Mouse (Mus musculus) ES-E14 (cell line): Measurements from ENCODE around the gene Tarsl2. TPM values are rescaled to one million over a fixed set of nuclear protein-coding genes. Genes with fewer than 3 reads are reported as not detected.

ENCODE experiments used
- DNase-seq: peaks from one replicate; pipeline ENCODE4 v3.0.0-alpha.2; 2013; ENCODE audit warnings: low read depth, low spot score
- H3K27ac ChIP-seq: 2 replicates; pipeline ENCODE4 v1.5.1; 2012; ENCODE audit warnings: low read depth, mild to moderate bottlenecking, low read length, moderate library complexity, mixed read lengths; ENCODE audit not compliant: poor library complexity, insufficient read depth, severe bottlenecking
- H3K36me3 ChIP-seq: 2 replicates; pipeline ENCODE4 v1.6.1; 2012; ENCODE audit warnings: mild to moderate bottlenecking, low read length, moderate library complexity, mixed read lengths; ENCODE audit not compliant: control insufficient read depth, poor library complexity, insufficient read depth, severe bottlenecking
- H3K4me1 ChIP-seq, 2 experiments: fragments of 150-350 bp in 1 of 2; sonication (generic) in 1 of 2; 2 replicates each; pipeline ENCODE4 v1.6.1; 2012; ENCODE audit warnings: low read length in 2 of 2, mild to moderate bottlenecking in 1 of 2, mixed read lengths in 1 of 2; ENCODE audit not compliant: control insufficient read depth in 2 of 2, insufficient read depth in 2 of 2, poor library complexity in 1 of 2
- H3K4me3 ChIP-seq, 2 experiments: fragments of 150-350 bp in 1 of 2; sonication (generic) in 1 of 2; 2 replicates each; pipeline ENCODE4 v1.5.1; 2012; ENCODE audit warnings: low read length in 2 of 2, low read depth in 1 of 2, mild to moderate bottlenecking in 1 of 2, mixed read lengths in 1 of 2; ENCODE audit not compliant: insufficient read depth in 1 of 2, poor library complexity in 1 of 2, severe bottlenecking in 1 of 2
- H3K9ac ChIP-seq: 2 replicates; pipeline ENCODE4 v1.6.1; 2012; ENCODE audit warnings: low read depth, mild to moderate bottlenecking, low read length, mixed read lengths; ENCODE audit not compliant: poor library complexity, insufficient read depth, severe bottlenecking
- H3K9me3 ChIP-seq: fragments of 150-350 bp; sonication (generic); 2 replicates; pipeline ENCODE4 v1.6.1; 2012; ENCODE audit warnings: low read depth, mild to moderate bottlenecking, low read length; ENCODE audit not compliant: control insufficient read depth, insufficient read depth
- CHD2 ChIP-seq: IDR thresholded peaks from 2 replicates; pipeline ENCODE4 v1.6.1; 2014; ENCODE audit warnings: mild to moderate bottlenecking, low read depth, low read length, inconsistent platforms
- HCFC1 ChIP-seq: IDR thresholded peaks from 2 replicates; pipeline ENCODE4 v1.6.1; 2012; ENCODE audit warnings: low read length, inconsistent platforms, borderline replicate concordance; ENCODE audit not compliant: insufficient read depth
- MAFK ChIP-seq: IDR thresholded peaks from 2 replicates; pipeline ENCODE4 v1.6.1; 2014; ENCODE audit warnings: mild to moderate bottlenecking, low read depth, low read length, inconsistent platforms; ENCODE audit not compliant: insufficient read depth
- ZC3H11A ChIP-seq: IDR thresholded peaks from 2 replicates; pipeline ENCODE4 v1.6.1; 2012; ENCODE audit warnings: low read depth, mild to moderate bottlenecking, inconsistent platforms, low read length, borderline replicate concordance
- ZNF384 ChIP-seq: IDR thresholded peaks from 2 replicates; pipeline ENCODE4 v1.6.1; 2012; ENCODE audit warnings: low read depth, low read length, inconsistent platforms
- in situ Hi-C, 2 experiments: fragments of 600-800 bp; cut with MboI; formaldehyde crosslinking; loops; one replicate each; pipeline ENCODE4 v1.15.1; 2025; ENCODE audit warnings: low sequenced_read_pairs in 2 of 2, inconsistent platforms in 1 of 2; ENCODE audit not compliant: unreplicated experiment in 2 of 2
- total RNA-seq: library from RNA; depleted of rRNA; stranded (reverse); fragments of 300-350 nt; gene quantifications from 2 replicates; pipeline ENCODE4 v1.2.3, GENCODE M21; 2012

Tarsl2 gene
- total RNA-seq, 1 experiment: 3.2 TPM

DNA sequence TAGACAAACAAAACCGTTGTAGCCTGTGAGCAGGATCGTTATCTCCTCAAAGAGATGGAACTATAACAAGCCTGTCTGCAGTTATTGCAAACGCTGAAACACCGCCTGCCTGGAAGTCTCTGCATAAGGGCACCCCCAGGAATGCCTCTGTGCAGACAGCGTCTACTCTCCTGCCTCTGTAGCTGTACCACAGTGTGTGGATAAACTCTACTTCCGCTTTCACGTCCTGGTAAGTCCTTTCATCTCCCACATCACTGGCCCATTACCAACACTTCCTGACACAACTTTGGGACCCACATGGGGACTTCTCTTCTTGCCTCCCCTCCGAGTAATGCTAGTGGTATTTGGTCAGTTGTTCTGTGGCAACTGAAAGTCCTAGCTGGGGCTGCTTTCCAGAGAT is 34.0 kb upstream of the Tarsl2 start:
- H3K27ac ChIP-seq: no peak overlapping the region
- in situ Hi-C loops: no loop called here
- no peaks in the 10 kb centered on the region for H3K36me3 ChIP-seq
- H3K9me3 ChIP-seq: no peaks in the 10 kb centered on the region
- no peak overlapping the region for H3K9ac ChIP-seq
- TF ChIP-seq HCFC1: no peak
- no peak for TF ChIP-seq ZNF384
- TF ChIP-seq ZC3H11A: no peak
- no peak for TF ChIP-seq MAFK
- TF ChIP-seq CHD2: no peak
- no peak overlapping the region for H3K4me3 ChIP-seq
- no peak for DNase-seq
- H3K4me1 ChIP-seq: no peaks in the 10 kb centered on the region

GRCm38 (mm10) chr7:65611298-65611697 is 33.4 kb upstream of the Tarsl2 start:
- DNase-seq: no peak
- Histone ChIP-seq H3K9me3 (no peaks in the 10 kb centered on the region), H3K4me1 (no peaks in the 10 kb centered on the region), H3K36me3 (no peaks in the 10 kb centered on the region), H3K27ac (no peak overlapping the region), H3K4me3 (no peak overlapping the region), H3K9ac (no peak overlapping the region)
- TF ChIP-seq HCFC1 (no peak), MAFK (no peak), CHD2 (no peak), ZNF384 (no peak), ZC3H11A (no peak)
- in situ Hi-C loops: no loop called here

DNA sequence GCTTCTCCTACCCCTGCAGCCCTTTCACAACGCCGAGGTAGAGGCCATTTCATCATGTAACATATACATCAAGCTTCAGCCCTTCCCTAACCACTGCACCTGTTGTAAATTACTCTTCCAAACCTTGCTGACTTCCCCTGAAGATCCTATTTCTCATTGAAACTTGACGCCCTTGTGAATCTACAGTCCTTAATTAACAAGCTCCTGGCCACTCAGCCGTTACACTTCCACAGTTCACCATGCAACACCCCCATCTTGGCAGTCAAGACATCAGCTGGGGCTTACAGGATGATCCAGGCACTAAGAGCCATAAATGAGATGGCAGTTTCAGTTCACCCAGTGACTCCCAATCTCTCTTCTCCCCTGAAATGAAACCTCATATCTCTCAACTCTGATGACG is 31.0 kb upstream of the Tarsl2 start:
- H3K4me3 ChIP-seq: no peak overlapping the region
- H3K9me3 ChIP-seq: no peaks in the 10 kb centered on the region
- H3K36me3 ChIP-seq: no peaks in the 10 kb centered on the region
- DNase-seq: no peak
- no peaks in the 10 kb centered on the region for H3K4me1 ChIP-seq
- in situ Hi-C loops: no loop called here
- H3K9ac ChIP-seq: no peak overlapping the region
- TF ChIP-seq ZNF384: no peak
- TF ChIP-seq HCFC1: no peak
- TF ChIP-seq CHD2: no peak
- no peak for TF ChIP-seq ZC3H11A
- TF ChIP-seq MAFK: no peak
- no peak overlapping the region for H3K27ac ChIP-seq

GRCm38 (mm10) chr7:65618751-65619150 is 25.9 kb upstream of the Tarsl2 start:
- no peak for TF ChIP-seq ZNF384
- TF ChIP-seq HCFC1: no peak
- TF ChIP-seq ZC3H11A: no peak
- TF ChIP-seq MAFK: no peak
- no peak for TF ChIP-seq CHD2
- Histone ChIP-seq H3K4me1 (no peaks in the 10 kb centered on the region), H3K9ac (no peak overlapping the region), H3K36me3 (no peaks in the 10 kb centered on the region), H3K27ac (no peak overlapping the region), H3K9me3 (no peaks in the 10 kb centered on the region), H3K4me3 (no peak overlapping the region)
- in situ Hi-C loops: no loop called here
- no peak for DNase-seq

DNA sequence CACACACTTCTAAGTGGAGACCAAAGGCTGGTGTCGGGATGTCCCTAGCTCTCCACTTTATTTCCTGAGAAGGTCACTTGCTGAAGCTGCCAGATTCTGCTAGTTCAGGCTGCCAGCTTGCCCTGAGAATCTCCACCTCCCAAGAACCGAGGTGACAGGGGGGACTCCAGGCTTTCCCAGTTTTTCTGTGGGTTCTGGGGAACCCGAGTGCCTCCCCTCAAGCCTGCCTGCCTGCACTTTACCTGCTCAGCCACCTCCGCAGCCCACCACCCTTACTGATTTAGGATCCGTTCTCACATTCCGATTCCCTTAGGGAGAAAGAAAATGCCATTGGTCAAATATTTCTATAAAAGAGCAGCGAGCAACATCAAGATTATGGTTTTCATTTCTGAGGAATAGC is 24.0 kb upstream of the Tarsl2 start:
- in situ Hi-C loops: no loop called here
- no peak overlapping the region for H3K4me3 ChIP-seq
- DNase-seq: no peak
- no peaks in the 10 kb centered on the region for H3K4me1 ChIP-seq
- no peak overlapping the region for H3K9ac ChIP-seq
- no peak overlapping the region for H3K27ac ChIP-seq
- TF ChIP-seq HCFC1: no peak
- TF ChIP-seq CHD2: no peak
- TF ChIP-seq ZNF384: no peak
- no peak for TF ChIP-seq MAFK
- TF ChIP-seq ZC3H11A: no peak
- no peaks in the 10 kb centered on the region for H3K9me3 ChIP-seq
- H3K36me3 ChIP-seq: no peaks in the 10 kb centered on the region
